Mouse (Mus musculus): ENCODE results near the gene Gm45062. TPM values are rescaled to one million over a fixed set of nuclear protein-coding genes. Genes with fewer than 3 reads are reported as not detected.

Gm45062 gene
- polyA plus RNA-seq, 1 experiment from 2014 or later: 20.5 TPM

DNA sequence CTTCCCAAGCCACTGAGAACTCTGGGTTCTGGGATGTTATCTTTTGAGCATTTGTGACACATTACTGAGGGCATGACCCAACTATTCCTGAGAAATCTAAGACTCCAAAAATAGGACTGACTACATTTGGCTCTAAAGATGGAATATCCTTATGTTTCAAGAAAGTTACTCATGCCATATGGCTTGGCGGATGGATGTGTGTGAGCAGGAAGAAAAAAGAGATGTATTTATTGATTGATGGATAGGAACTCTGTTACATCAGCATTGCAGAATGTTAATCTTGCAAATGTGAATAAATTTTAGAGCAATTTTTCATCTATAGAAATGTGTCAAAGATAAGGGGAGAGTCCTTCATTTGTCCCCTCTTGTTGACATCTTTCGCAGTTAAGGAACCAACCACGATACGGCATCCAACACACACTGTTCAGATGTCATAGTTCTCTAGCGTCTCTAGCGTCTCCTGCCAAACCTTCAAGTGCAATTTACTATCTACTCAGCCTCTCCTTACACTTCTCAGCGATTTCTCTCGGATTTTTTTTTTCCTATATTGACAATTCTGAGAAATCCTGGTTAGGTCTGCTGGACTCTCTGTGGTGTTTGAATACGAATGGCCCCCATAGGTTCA lies 171.5 kb downstream of the Gm45062 start:
- Histone ChIP-seq H3K4me2 (replicated peaks) (no peak overlapping the region), H3K27me3 (no peaks in the 10 kb centered on the region), H3K9ac (replicated peaks) (no peak overlapping the region), H3K9me3 (no peaks in the 10 kb centered on the region), H3K36me3 (no peaks in the 10 kb centered on the region), H3K27ac (replicated peaks) (no peak overlapping the region), H3K4me3 (no peak overlapping the region), H3K4me1 (no peaks in the 10 kb centered on the region)
- WGBS: 98% methylated on average over 9 of the region's 9 CpGs
- no peak for ATAC-seq (ENCODE audit: low FRiP score, low read depth)

GRCm38 (mm10) chr6:8433179-8433578 lies 173.9 kb downstream of the Gm45062 start:
- no peak overlapping the region for H3K9ac ChIP-seq (replicated peaks)
- H3K27ac ChIP-seq (replicated peaks): no peak overlapping the region
- H3K4me2 ChIP-seq (replicated peaks): no peak overlapping the region
- 84% methylated on average over 9 of the region's 9 CpGs for WGBS
- no peaks in the 10 kb centered on the region for H3K27me3 ChIP-seq
- H3K4me1 ChIP-seq: no peaks in the 10 kb centered on the region
- H3K36me3 ChIP-seq: no peaks in the 10 kb centered on the region
- no peak for ATAC-seq (ENCODE audit: low FRiP score, low read depth)
- H3K9me3 ChIP-seq: no peaks in the 10 kb centered on the region
- H3K4me3 ChIP-seq: no peak overlapping the region

DNA sequence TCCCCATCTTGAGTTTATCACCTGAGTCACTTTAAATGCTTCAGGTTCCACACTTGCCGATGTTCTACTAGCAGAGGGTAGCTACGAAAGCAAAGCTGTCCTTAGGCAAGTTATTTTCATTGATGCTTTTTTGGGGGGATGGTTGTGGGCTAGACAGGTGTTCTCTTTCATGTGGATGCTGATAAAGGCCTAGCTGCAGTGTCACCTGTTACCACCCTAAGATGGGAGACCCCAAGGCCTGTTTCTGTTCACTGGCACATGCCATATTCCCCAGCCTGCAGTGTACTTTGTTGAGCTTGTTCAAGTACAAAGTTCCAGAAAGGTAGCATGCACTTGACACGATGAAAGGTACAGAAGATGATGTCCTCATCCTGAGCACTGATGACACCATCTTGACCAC lies 178.7 kb downstream of the Gm45062 start:
- no peaks in the 10 kb centered on the region for H3K27me3 ChIP-seq
- no peak for ATAC-seq (ENCODE audit: low FRiP score, low read depth)
- H3K4me2 ChIP-seq (replicated peaks): no peak overlapping the region
- 93% methylated on average over 3 of the region's 3 CpGs for WGBS
- no peak overlapping the region for H3K27ac ChIP-seq (replicated peaks)
- no peaks in the 10 kb centered on the region for H3K9me3 ChIP-seq
- no peak overlapping the region for H3K9ac ChIP-seq (replicated peaks)
- no peaks in the 10 kb centered on the region for H3K36me3 ChIP-seq
- H3K4me3 ChIP-seq: no peak overlapping the region
- H3K4me1 ChIP-seq: no peaks in the 10 kb centered on the region

DNA sequence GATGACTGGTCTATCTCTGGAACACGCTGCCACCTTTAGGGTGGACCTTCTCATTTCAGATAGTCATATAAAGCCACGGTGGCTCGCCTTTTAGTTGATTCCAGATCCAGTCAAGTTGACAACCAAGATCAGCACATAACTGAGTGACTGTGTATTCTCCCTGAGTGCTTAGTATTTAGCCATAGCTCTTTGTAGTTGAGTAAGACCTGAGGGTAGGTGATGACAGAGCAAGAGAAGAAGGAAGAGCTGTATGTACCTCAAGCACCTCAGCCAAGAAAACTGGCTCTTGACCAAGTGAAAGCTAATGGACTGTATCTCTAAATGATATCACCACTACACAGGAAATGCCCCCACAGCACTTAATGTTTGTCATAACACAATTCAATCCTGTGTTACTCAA lies 182.6 kb downstream of the Gm45062 start:
- Histone ChIP-seq H3K36me3 (no peaks in the 10 kb centered on the region), H3K27ac (replicated peaks) (no peak overlapping the region), H3K4me3 (no peak overlapping the region), H3K9me3 (no peaks in the 10 kb centered on the region), H3K4me2 (replicated peaks) (no peak overlapping the region), H3K4me1 (peaks cover 5% of the 10 kb centered on the region), H3K9ac (replicated peaks) (no peak overlapping the region), H3K27me3 (no peaks in the 10 kb centered on the region)
- WGBS: 86% methylated on average over 3 of the region's 3 CpGs
- no peak for ATAC-seq (ENCODE audit: low FRiP score, low read depth)

- no peak overlapping the region for H3K9ac ChIP-seq (replicated peaks)
- no peaks in the 10 kb centered on the region for H3K9me3 ChIP-seq
- 42% methylated on average over 5 of the region's 5 CpGs for WGBS
- H3K36me3 ChIP-seq: no peaks in the 10 kb centered on the region
- H3K4me2 ChIP-seq (replicated peaks): no peak overlapping the region
- no peaks in the 10 kb centered on the region for H3K27me3 ChIP-seq
- ATAC-seq (ENCODE audit: low FRiP score, low read depth): peak; percentile 82
- peak overlapping the region; percentile 54; the same call in 1 of the 2 replicates for H3K27ac ChIP-seq (replicated peaks)
- peaks cover 13% of the 10 kb centered on the region for H3K4me1 ChIP-seq
- H3K4me3 ChIP-seq: no peak overlapping the region
These were observed 187.5 kb downstream of the Gm45062 start for GRCm38 (mm10) chr6:8446786-8447185.

GRCm38 (mm10) chr6:8455599-8455998 lies 196.3 kb downstream of the Gm45062 start:
- no peaks in the 10 kb centered on the region for H3K9me3 ChIP-seq
- no peaks in the 10 kb centered on the region for H3K4me1 ChIP-seq
- H3K27me3 ChIP-seq: no peaks in the 10 kb centered on the region
- no peaks in the 10 kb centered on the region for H3K36me3 ChIP-seq
- H3K27ac ChIP-seq (replicated peaks): no peak overlapping the region
- 91% methylated on average over 5 of the region's 5 CpGs for WGBS
- H3K9ac ChIP-seq (replicated peaks): no peak overlapping the region
- no peak for ATAC-seq (ENCODE audit: low FRiP score, low read depth)
- no peak overlapping the region for H3K4me2 ChIP-seq (replicated peaks)
- H3K4me3 ChIP-seq: no peak overlapping the region

- no peak overlapping the region for H3K4me2 ChIP-seq (replicated peaks)
- WGBS: 81% methylated on average over 4 of the region's 4 CpGs
- no peak overlapping the region for H3K27ac ChIP-seq (replicated peaks)
- no peak overlapping the region for H3K4me3 ChIP-seq
- no peak overlapping the region for H3K9ac ChIP-seq (replicated peaks)
- no peaks in the 10 kb centered on the region for H3K9me3 ChIP-seq
- H3K36me3 ChIP-seq: no peaks in the 10 kb centered on the region
- no peak for ATAC-seq (ENCODE audit: low FRiP score, low read depth)
- H3K4me1 ChIP-seq: no peaks in the 10 kb centered on the region
- H3K27me3 ChIP-seq: no peaks in the 10 kb centered on the region
These were observed 199.3 kb downstream of the Gm45062 start for GRCm38 (mm10) chr6:8458596-8458995.

- Histone ChIP-seq H3K4me3 (no peak overlapping the region), H3K4me2 (replicated peaks) (no peak overlapping the region), H3K27me3 (peaks cover 7% of the 10 kb centered on the region; the same call in 1 of the 2 replicates), H3K27ac (replicated peaks) (no peak overlapping the region), H3K4me1 (peaks cover 4% of the 10 kb centered on the region; the same call in 1 of the 2 replicates), H3K9me3 (no peaks in the 10 kb centered on the region), H3K9ac (replicated peaks) (no peak overlapping the region), H3K36me3 (no peaks in the 10 kb centered on the region)
- no peak for ATAC-seq (ENCODE audit: low FRiP score, low read depth)
- WGBS: 97% methylated on average over 2 of the region's 2 CpGs
These were observed 203.2 kb downstream of the Gm45062 start for GRCm38 (mm10) chr6:8462447-8462846.

DNA sequence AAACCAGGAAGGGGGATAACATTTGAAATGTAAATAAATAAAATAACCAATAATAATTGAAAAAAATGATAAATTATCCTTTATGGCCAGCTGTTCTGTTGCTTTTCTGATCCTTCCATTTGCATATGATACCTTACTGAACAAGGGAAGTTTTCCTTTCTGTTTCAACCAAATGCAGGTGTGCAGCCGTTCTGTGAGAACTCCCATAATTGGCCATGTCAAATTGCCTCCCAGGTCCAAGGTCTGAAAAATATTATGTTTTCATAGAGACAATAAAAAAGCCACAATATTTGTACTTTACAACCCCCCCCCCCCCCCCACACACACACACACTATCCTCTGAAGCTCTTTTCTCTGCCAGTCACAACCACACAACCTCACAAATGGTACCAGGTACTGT lies 206.1 kb downstream of the Gm45062 start:
- H3K9ac ChIP-seq (replicated peaks): no peak overlapping the region
- no peaks in the 10 kb centered on the region for H3K9me3 ChIP-seq
- no peak overlapping the region for H3K27ac ChIP-seq (replicated peaks)
- no peak overlapping the region for H3K4me3 ChIP-seq
- no peak for ATAC-seq (ENCODE audit: low FRiP score, low read depth)
- no peak overlapping the region for H3K4me2 ChIP-seq (replicated peaks)
- peaks cover 12% of the 10 kb centered on the region for H3K4me1 ChIP-seq
- peaks cover 12% of the 10 kb centered on the region for H3K27me3 ChIP-seq
- WGBS: 75% methylated on average over 1 of the region's 1 CpGs
- no peaks in the 10 kb centered on the region for H3K36me3 ChIP-seq

DNA sequence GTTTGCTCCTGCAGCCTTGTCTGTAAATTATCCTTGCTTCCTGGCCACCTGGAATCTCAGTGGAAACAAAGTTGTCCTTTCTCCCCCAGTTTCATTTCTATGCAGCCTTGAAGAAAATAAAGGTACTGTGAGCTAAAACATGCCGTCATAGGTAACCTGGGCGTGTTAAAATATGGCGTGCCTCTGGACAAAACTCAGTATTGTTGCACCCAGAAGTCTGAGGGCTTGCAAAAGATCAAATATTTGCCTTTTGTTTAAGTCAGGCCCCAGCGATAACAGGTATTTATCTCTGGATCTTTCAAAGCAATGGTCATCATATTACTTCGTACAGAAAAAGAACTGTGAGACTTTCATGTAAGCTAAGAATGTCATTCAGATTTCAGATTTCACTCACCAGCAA lies 206.7 kb downstream of the Gm45062 start:
- H3K4me3 ChIP-seq: no peak overlapping the region
- H3K9ac ChIP-seq (replicated peaks): no peak overlapping the region
- no peaks in the 10 kb centered on the region for H3K9me3 ChIP-seq
- ATAC-seq (ENCODE audit: low FRiP score, low read depth): no peak
- H3K27ac ChIP-seq (replicated peaks): no peak overlapping the region
- peaks cover 12% of the 10 kb centered on the region for H3K27me3 ChIP-seq
- H3K4me2 ChIP-seq (replicated peaks): no peak overlapping the region
- H3K4me1 ChIP-seq: peaks cover 12% of the 10 kb centered on the region
- H3K36me3 ChIP-seq: no peaks in the 10 kb centered on the region
- WGBS: 86% methylated on average over 5 of the region's 5 CpGs

DNA sequence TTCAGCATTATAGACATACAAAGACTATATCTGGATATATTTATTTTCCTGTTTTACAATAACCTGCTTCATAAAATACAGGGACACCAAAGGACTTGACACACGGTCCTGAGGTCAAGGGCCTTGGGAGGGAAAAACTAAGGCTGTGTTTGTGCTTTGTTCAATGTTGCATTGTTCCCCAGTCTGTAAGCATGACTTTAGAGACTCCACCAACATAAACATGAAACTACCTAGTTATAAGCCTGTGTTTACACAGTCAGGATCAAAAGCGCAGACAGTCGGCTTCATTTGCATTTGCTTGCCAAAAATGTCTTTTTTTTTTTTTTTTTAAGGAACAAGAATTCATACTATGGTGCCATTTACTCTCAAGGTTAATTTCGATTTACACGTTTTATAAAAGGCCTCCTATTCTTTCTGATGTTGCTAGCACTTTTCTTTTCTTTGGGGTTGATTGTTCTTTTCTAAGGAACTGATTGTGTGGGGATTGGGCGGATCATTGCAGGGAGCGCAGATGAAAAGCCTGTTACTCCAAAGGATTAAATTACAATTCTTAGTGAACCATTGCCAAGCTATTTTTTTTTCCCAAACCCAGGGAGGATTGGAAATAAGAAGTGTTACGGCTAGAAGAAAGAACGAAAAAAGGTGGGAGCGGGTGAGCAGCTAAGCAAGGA lies 208.6 kb downstream of the Gm45062 start:
- peaks cover 14% of the 10 kb centered on the region for H3K27me3 ChIP-seq
- 13% methylated on average over 10 of the region's 10 CpGs for WGBS
- no peak overlapping the region for H3K9ac ChIP-seq (replicated peaks)
- no peaks in the 10 kb centered on the region for H3K9me3 ChIP-seq
- no peak overlapping the region for H3K4me3 ChIP-seq
- H3K4me2 ChIP-seq (replicated peaks): no peak overlapping the region
- no peaks in the 10 kb centered on the region for H3K36me3 ChIP-seq
- no peak overlapping the region for H3K27ac ChIP-seq (replicated peaks)
- peak; percentile 63; the same call in 1 of the 2 replicates for ATAC-seq (ENCODE audit: low FRiP score, low read depth)
- peaks cover 12% of the 10 kb centered on the region for H3K4me1 ChIP-seq

GRCm38 (mm10) chr6:8469918-8470317 lies 210.7 kb downstream of the Gm45062 start:
- H3K9me3 ChIP-seq: no peaks in the 10 kb centered on the region
- H3K27me3 ChIP-seq: peaks cover 13% of the 10 kb centered on the region
- no peak overlapping the region for H3K27ac ChIP-seq (replicated peaks)
- H3K4me2 ChIP-seq (replicated peaks): no peak overlapping the region
- H3K4me3 ChIP-seq: no peak overlapping the region
- no peak overlapping the region for H3K9ac ChIP-seq (replicated peaks)
- H3K4me1 ChIP-seq: peaks cover 12% of the 10 kb centered on the region
- H3K36me3 ChIP-seq: no peaks in the 10 kb centered on the region
- WGBS: 95% methylated on average over 3 of the region's 3 CpGs
- ATAC-seq (ENCODE audit: low FRiP score, low read depth): no peak
